Comparison of ENCODE assay signal across 24 mouse cellular contexts in genomic region chr9:119932358-119932757, GRCm38 (mm10). TPM values are rescaled to one million over a fixed set of nuclear protein-coding genes. Genes with fewer than 3 reads are reported as not detected.
A peak's percentile ranks its signal among the peaks of the same experiment; 100 is the strongest.
DNase-seq lines count a peak whose midpoint lies in the region; ATAC-seq and TF ChIP-seq lines count a peak whose summit lies in the region.
"Had no signal": no experiment of that assay in that cellular context is flagged by ENCODE, and none has a peak within 500 bp of the region (broad histone marks: within the 10 kb centered on the region; RNA-seq: fewer than 3 reads in every experiment).

No protein-coding gene starts in this region.

- H3K79me2 ChIP-seq in liver, adult 2 months (ENCODE audit: control insufficient read depth, insufficient read depth, low read length), result peaks cover 10% of the 10 kb centered on the region; the same call in 1 of the 2 replicates

- ATAC-seq in liver, embryonic 11.5 days (replicated peaks; ENCODE audit: low FRiP score), result no peak
- peak; percentile 84 for ATAC-seq in intestine, embryonic 16.5 days
- peak; percentile 57; the same call in 1 of the 2 replicates for ATAC-seq in stomach, embryonic 15.5 days (ENCODE audit: insufficient read depth, low FRiP score, low read depth)
- ATAC-seq: forebrain, embryonic 14.5 days had no signal

- TF ChIP-seq CTCF in liver, adult 2 months (IDR thresholded peaks at IDR 0.05; ENCODE audit: low read depth, low read length), result no peak

- H3K9ac ChIP-seq in liver, adult 2 months (ENCODE audit: low read depth, low read length), result peak overlapping the region; percentile 26
- no peak overlapping the region for H3K9ac ChIP-seq in liver, embryonic 11.5 days (ENCODE audit: low read depth, low read length)
- H3K9ac ChIP-seq in intestine, embryonic 16.5 days (ENCODE audit: low read depth, low read length), result 0 out of 2 replicates have a peak overlapping the region, but pooled peaks have one; percentile 4
- H3K9ac ChIP-seq in stomach, embryonic 15.5 days, result no peak overlapping the region
- H3K9ac ChIP-seq: hindbrain, embryonic 13.5 days; neural tube, embryonic 15.5 days had no signal

- no peaks in the 10 kb centered on the region for H3K9me3 ChIP-seq in liver, embryonic 11.5 days (ENCODE audit: control insufficient read depth, low read length)
- no peaks in the 10 kb centered on the region for H3K9me3 ChIP-seq in intestine, embryonic 16.5 days (ENCODE audit: control insufficient read depth, low read length)
- no peaks in the 10 kb centered on the region for H3K9me3 ChIP-seq in stomach, embryonic 15.5 days
- H3K9me3 ChIP-seq: hindbrain, embryonic 13.5 days; midbrain, embryonic 10.5 days; neural tube, embryonic 15.5 days had no signal

- WGBS in liver, adult 2 months, result 24% methylated on average over 12 of the region's 12 CpGs
- 90% methylated on average over 12 of the region's 12 CpGs for WGBS in liver, embryonic 11.5 days
- 74% methylated on average over 12 of the region's 12 CpGs for WGBS in intestine, embryonic 16.5 days
- WGBS in stomach, embryonic 15.5 days, result 79% methylated on average over 12 of the region's 12 CpGs

- peaks cover 5% of the 10 kb centered on the region; the same call in 1 of the 2 replicates for H3K36me3 ChIP-seq in liver, adult 2 months (ENCODE audit: control insufficient read depth, insufficient read depth, low read length)
- peaks cover 29% of the 10 kb centered on the region for H3K36me3 ChIP-seq in liver, embryonic 11.5 days (ENCODE audit: control insufficient read depth, insufficient read depth, low read length)
- H3K36me3 ChIP-seq in intestine, embryonic 16.5 days (ENCODE audit: control insufficient read depth, insufficient read depth, low read length), result peaks cover 21% of the 10 kb centered on the region
- H3K36me3 ChIP-seq in stomach, embryonic 15.5 days, result peaks cover 8% of the 10 kb centered on the region; the same call in 1 of the 2 replicates

- H3K27me3 ChIP-seq in liver, adult 2 months (ENCODE audit: control insufficient read depth, insufficient read depth, low read length), result no peaks in the 10 kb centered on the region
- H3K27me3 ChIP-seq in liver, embryonic 11.5 days (replicated peaks; ENCODE audit: control insufficient read depth, insufficient read depth, low read length), result no peaks in the 10 kb centered on the region
- H3K27me3 ChIP-seq in intestine, embryonic 16.5 days (replicated peaks; ENCODE audit: control insufficient read depth, insufficient read depth, low read length), result no peaks in the 10 kb centered on the region
- H3K27me3 ChIP-seq in stomach, embryonic 15.5 days (replicated peaks), result no peaks in the 10 kb centered on the region
- H3K27me3 ChIP-seq: CH12.LX; hindbrain, embryonic 13.5 days; neural tube, embryonic 15.5 days had no signal

- peak; percentile 56 for DNase-seq in adrenal gland, postnatal 10 days
- no peak for DNase-seq in adrenal gland, adult 8-10 months
- peak; percentile 99 for DNase-seq in liver, adult 2 months (ENCODE audit: extremely low read depth, low read depth, low spot score)
- DNase-seq in liver, embryonic 11.5 days (ENCODE audit: low spot score), result no peak
- no peak for DNase-seq in embryo, embryonic 9.5 days (ENCODE audit: extremely low spot score)
- no peak for DNase-seq in right cerebral cortex, adult 18-20 months
- DNase-seq: adrenal gland, postnatal 25 days; cerebellum, adult 9-11 months; embryo, embryonic 11 days; gastrocnemius, adult 2 months; left cerebral cortex, postnatal 4 days; lung, adult 18-20 months; lung, postnatal 36 days; spleen, adult 18-20 months; thymus, postnatal 36 days had no signal

- no peak overlapping the region for H3K4me2 ChIP-seq in liver, embryonic 11.5 days
- H3K4me2 ChIP-seq in intestine, embryonic 16.5 days (ENCODE audit: low read depth, low read length), result no peak overlapping the region
- H3K4me2 ChIP-seq in stomach, embryonic 15.5 days, result no peak overlapping the region
- H3K4me2 ChIP-seq: hindbrain, embryonic 13.5 days; neural tube, embryonic 15.5 days had no signal

- peak overlapping the region; percentile 88 for H3K27ac ChIP-seq in liver, adult 2 months (replicated peaks; ENCODE audit: insufficient read depth, low read depth, low read length)
- no peak overlapping the region for H3K27ac ChIP-seq in liver, embryonic 11.5 days (ENCODE audit: low read depth, low read length)
- H3K27ac ChIP-seq in intestine, embryonic 16.5 days (ENCODE audit: low read length), result peak overlapping the region; percentile 61; the same call in 1 of the 2 replicates
- no peak overlapping the region for H3K27ac ChIP-seq in stomach, embryonic 15.5 days
- H3K27ac ChIP-seq: gastrocnemius, adult 2 months; heart, adult 2 months; hindbrain, embryonic 13.5 days; kidney, postnatal 0 days; midbrain, embryonic 10.5 days; neural tube, embryonic 15.5 days had no signal

- H3K4me3 ChIP-seq in liver, adult 2 months (ENCODE audit: insufficient read depth, low read depth, low read length), result no peak overlapping the region
- H3K4me3 ChIP-seq in liver, embryonic 11.5 days (ENCODE audit: low read depth, low read length), result no peak overlapping the region
- H3K4me3 ChIP-seq in intestine, embryonic 16.5 days (ENCODE audit: low read length), result no peak overlapping the region
- no peak overlapping the region for H3K4me3 ChIP-seq in stomach, embryonic 15.5 days (replicated peaks)
- H3K4me3 ChIP-seq: gastrocnemius, adult 2 months; heart, adult 2 months; hindbrain, embryonic 13.5 days; midbrain, embryonic 10.5 days; neural tube, embryonic 15.5 days had no signal

- peaks cover 25% of the 10 kb centered on the region for H3K4me1 ChIP-seq in liver, adult 2 months (ENCODE audit: control insufficient read depth, insufficient read depth, low read length)
- peaks cover 3% of the 10 kb centered on the region; the same call in 1 of the 2 replicates for H3K4me1 ChIP-seq in liver, embryonic 11.5 days (replicated peaks; ENCODE audit: control insufficient read depth, insufficient read depth, low read length)
- peaks cover 15% of the 10 kb centered on the region for H3K4me1 ChIP-seq in intestine, embryonic 16.5 days (ENCODE audit: control insufficient read depth, insufficient read depth, low read length)
- H3K4me1 ChIP-seq in stomach, embryonic 15.5 days, result 0 out of 2 replicates have a peak, but pooled peaks cover 7% of the 10 kb centered on the region

- TF ChIP-seq POLR2A in liver, adult 2 months (IDR thresholded peaks at IDR 0.05; ENCODE audit: extremely low read depth, insufficient read depth, low read length), result no peak

RNA-seq across cellular contexts. Expression of gene Gorasp1, which starts 5.0 kb away (rescaled TPM):
- 10 to 100 TPM; 18.9 to 25.7 TPM for total RNA-seq in adrenal gland, postnatal 10 days (2021)
- 10 to 100 TPM; 31.7 to 45.8 (median 42.3) TPM for total RNA-seq in adrenal gland, adult 8-10 months (2022)
- 10.9 and 11.5 TPM in 2 replicates for total RNA-seq in liver, adult 2 months (2014; rRNA removed)
- 18.1 and 20.7 TPM in 2 replicates for polyA plus RNA-seq in liver, adult 2 months (2012; rRNA removed)
- polyA plus RNA-seq in liver, embryonic 11.5 days (2014; fragmentation: Nextera tagmentation; extraction: Ambion mirVana), result 24.7 and 25.0 TPM in 2 replicates
- 39.3 and 39.5 TPM in 2 replicates for polyA plus RNA-seq in intestine, embryonic 16.5 days (2015; fragmentation: Nextera tagmentation; extraction: Ambion mirVana)
- 28.7 and 30.8 TPM in 2 replicates for polyA plus RNA-seq in stomach, embryonic 15.5 days (2015; fragmentation: Nextera tagmentation; extraction: Ambion mirVana)

RNA-seq across cellular contexts. Expression of gene Ttc21a, which starts 5.0 kb away (rescaled TPM):
- total RNA-seq in adrenal gland, postnatal 10 days (2021), result under 1 TPM; 0.21 to 0.33 TPM
- total RNA-seq in adrenal gland, adult 8-10 months (2022), result under 1 TPM; 0.09 to 0.43 (median 0.28) TPM
- total RNA-seq in liver, adult 2 months (2014; rRNA removed), result 0.07 TPM in 1 of 2 replicates, not detected in the other
- not detected in 2 replicates for polyA plus RNA-seq in liver, adult 2 months (2012; rRNA removed)
- 0.14 TPM in 1 of 2 replicates, not detected in the other for polyA plus RNA-seq in liver, embryonic 11.5 days (2014; fragmentation: Nextera tagmentation; extraction: Ambion mirVana)
- polyA plus RNA-seq in intestine, embryonic 16.5 days (2015; fragmentation: Nextera tagmentation; extraction: Ambion mirVana), result 0.04 TPM in 1 of 2 replicates, not detected in the other
- polyA plus RNA-seq in stomach, embryonic 15.5 days (2015; fragmentation: Nextera tagmentation; extraction: Ambion mirVana), result 0.06 and 0.14 TPM in 2 replicates
- total RNA-seq: gastrocnemius, adult 2 months; heart, adult 2 months had no signal

RNA-seq across cellular contexts. Expression of gene Wdr48, which starts 37.7 kb away (rescaled TPM):
- 10 to 100 TPM; 35.6 to 48.6 TPM for total RNA-seq in adrenal gland, postnatal 10 days (2021)
- 10 to 100 TPM; 44.9 to 69.9 (median 57.6) TPM for total RNA-seq in adrenal gland, adult 8-10 months (2022)
- total RNA-seq in liver, adult 2 months (2014; rRNA removed), result 23.3 and 24.5 TPM in 2 replicates
- polyA plus RNA-seq in liver, adult 2 months (2012; rRNA removed), result 12.5 and 13.3 TPM in 2 replicates
- polyA plus RNA-seq in liver, embryonic 11.5 days (2014; fragmentation: Nextera tagmentation; extraction: Ambion mirVana), result 45.6 and 49.2 TPM in 2 replicates
- polyA plus RNA-seq in intestine, embryonic 16.5 days (2015; fragmentation: Nextera tagmentation; extraction: Ambion mirVana), result 34.0 and 36.7 TPM in 2 replicates
- polyA plus RNA-seq in stomach, embryonic 15.5 days (2015; fragmentation: Nextera tagmentation; extraction: Ambion mirVana), result 42.3 TPM in 2 replicates

RNA-seq across cellular contexts. Expression of gene Csrnp1, which starts 52.1 kb away (rescaled TPM):
- 10 to 100 TPM; 11.9 to 24.0 TPM for total RNA-seq in adrenal gland, postnatal 10 days (2021)
- total RNA-seq in adrenal gland, adult 8-10 months (2022), result 10 to 100 TPM in 3 of 4 experiments, 1 to 10 TPM in 1; 7.7 to 69.5 (median 16.0) TPM
- total RNA-seq in liver, adult 2 months (2014; rRNA removed), result 5.8 and 9.2 TPM in 2 replicates
- 9.7 and 10.4 TPM in 2 replicates for polyA plus RNA-seq in liver, adult 2 months (2012; rRNA removed)
- polyA plus RNA-seq in liver, embryonic 11.5 days (2014; fragmentation: Nextera tagmentation; extraction: Ambion mirVana), result 1.1 and 2.2 TPM in 2 replicates
- 5.0 and 5.1 TPM in 2 replicates for polyA plus RNA-seq in intestine, embryonic 16.5 days (2015; fragmentation: Nextera tagmentation; extraction: Ambion mirVana)
- 5.7 and 6.7 TPM in 2 replicates for polyA plus RNA-seq in stomach, embryonic 15.5 days (2015; fragmentation: Nextera tagmentation; extraction: Ambion mirVana)

Comparison
In these comparisons a context has a peak if more than half of its experiments do, and no peak if none do; other contexts are left out.
1. DNase-seq: peak in adrenal gland, postnatal 10 days (single experiment) and liver, adult 2 months (single experiment); none in adrenal gland, adult 8-10 months (single experiment), liver, embryonic 11.5 days (single experiment), embryo, embryonic 9.5 days (single experiment) and right cerebral cortex, adult 18-20 months (single experiment).
2. H3K27ac ChIP-seq: peak in liver, adult 2 months (single experiment) and intestine, embryonic 16.5 days (single experiment); none in liver, embryonic 11.5 days (single experiment) and stomach, embryonic 15.5 days (single experiment).
3. H3K9ac ChIP-seq: peak in liver, adult 2 months (single experiment) and intestine, embryonic 16.5 days (single experiment); none in liver, embryonic 11.5 days (single experiment) and stomach, embryonic 15.5 days (single experiment).